Mouse (Mus musculus): ENCODE data around the gene Ypel1. TPM values are rescaled to one million over a fixed set of nuclear protein-coding genes. Genes with fewer than 3 reads are reported as not detected.

Gene Ypel1
- polyA plus RNA-seq, 1 experiment = 2.2 TPM

- TF ChIP-seq POLR2A (IDR thresholded peaks at IDR 0.05; ENCODE audit: low read depth, low read length) (no peak), CTCF (IDR thresholded peaks at IDR 0.05; ENCODE audit: borderline replicate concordance, insufficient read depth, low read length) (no peak)
- H3K4me1 ChIP-seq (ENCODE audit: control insufficient read depth, insufficient read depth, low read length) = no peaks in the 10 kb centered on the region
- H3K4me3 ChIP-seq (ENCODE audit: insufficient read depth, low read length) = no peak overlapping the region
- no peak overlapping the region for H3K27ac ChIP-seq (ENCODE audit: insufficient read depth, low read length)
Observed at GRCm38 (mm10) chr16:17052087-17052486, 17.4 kb upstream of the Ypel1 start.

- TF ChIP-seq POLR2A (IDR thresholded peaks at IDR 0.05; ENCODE audit: low read depth, low read length) (no peak), CTCF (IDR thresholded peaks at IDR 0.05; ENCODE audit: borderline replicate concordance, insufficient read depth, low read length) (no peak)
- no peaks in the 10 kb centered on the region for H3K4me1 ChIP-seq (ENCODE audit: control insufficient read depth, insufficient read depth, low read length)
- H3K4me3 ChIP-seq (ENCODE audit: insufficient read depth, low read length) = no peak overlapping the region
- H3K27ac ChIP-seq (ENCODE audit: insufficient read depth, low read length) = no peak overlapping the region
Observed at GRCm38 (mm10) chr16:17053903-17054302, 15.6 kb upstream of the Ypel1 start.

GRCm38 (mm10) chr16:17055584-17055983, 13.9 kb upstream of the Ypel1 start:
- TF ChIP-seq CTCF (IDR thresholded peaks at IDR 0.05; ENCODE audit: borderline replicate concordance, insufficient read depth, low read length) = no peak
- Histone ChIP-seq H3K4me1 (ENCODE audit: control insufficient read depth, insufficient read depth, low read length) (no peaks in the 10 kb centered on the region), H3K4me3 (ENCODE audit: insufficient read depth, low read length) (no peak overlapping the region), H3K27ac (ENCODE audit: insufficient read depth, low read length) (no peak overlapping the region)

- no peak for TF ChIP-seq POLR2A (IDR thresholded peaks at IDR 0.05; ENCODE audit: low read depth, low read length)
- H3K4me1 ChIP-seq (ENCODE audit: control insufficient read depth, insufficient read depth, low read length) = no peaks in the 10 kb centered on the region
Observed at GRCm38 (mm10) chr16:17062338-17062737, 7.2 kb upstream of the Ypel1 start.

GRCm38 (mm10) chr16:17067552-17067951, 1.9 kb upstream of the Ypel1 start:
- Histone ChIP-seq H3K27ac (ENCODE audit: insufficient read depth, low read length) (no peak overlapping the region), H3K4me1 (ENCODE audit: control insufficient read depth, insufficient read depth, low read length) (no peaks in the 10 kb centered on the region), H3K4me3 (ENCODE audit: insufficient read depth, low read length) (no peak overlapping the region)
- TF ChIP-seq CTCF (IDR thresholded peaks at IDR 0.05; ENCODE audit: borderline replicate concordance, insufficient read depth, low read length) (no peak), POLR2A (IDR thresholded peaks at IDR 0.05; ENCODE audit: low read depth, low read length) (no peak)

More at GRCm38 (mm10) chr16:17062338-17062737, 7.2 kb upstream of the Ypel1 start:
- Histone ChIP-seq H3K27ac (ENCODE audit: insufficient read depth, low read length) (no peak overlapping the region), H3K4me3 (ENCODE audit: insufficient read depth, low read length) (no peak overlapping the region)

GRCm38 (mm10) chr16:17070716-17071115, 1.2 kb downstream of the Ypel1 start:
- Histone ChIP-seq H3K4me1 (ENCODE audit: control insufficient read depth, insufficient read depth, low read length) (no peaks in the 10 kb centered on the region), H3K27ac (ENCODE audit: insufficient read depth, low read length) (no peak overlapping the region), H3K4me3 (ENCODE audit: insufficient read depth, low read length) (no peak overlapping the region)
- no peak for TF ChIP-seq CTCF (IDR thresholded peaks at IDR 0.05; ENCODE audit: borderline replicate concordance, insufficient read depth, low read length)
- no peak for TF ChIP-seq POLR2A (IDR thresholded peaks at IDR 0.05; ENCODE audit: low read depth, low read length)

- no peak overlapping the region for H3K4me3 ChIP-seq (ENCODE audit: insufficient read depth, low read length)
- no peaks in the 10 kb centered on the region for H3K4me1 ChIP-seq (ENCODE audit: control insufficient read depth, insufficient read depth, low read length)
- H3K27ac ChIP-seq (ENCODE audit: insufficient read depth, low read length) = no peak overlapping the region
- no peak for TF ChIP-seq POLR2A (IDR thresholded peaks at IDR 0.05; ENCODE audit: low read depth, low read length)
- TF ChIP-seq CTCF (IDR thresholded peaks at IDR 0.05; ENCODE audit: borderline replicate concordance, insufficient read depth, low read length) = no peak
Observed at GRCm38 (mm10) chr16:17073000-17073399, 3.5 kb downstream of the Ypel1 start.

- no peak for TF ChIP-seq CTCF (IDR thresholded peaks at IDR 0.05; ENCODE audit: borderline replicate concordance, insufficient read depth, low read length)
- no peak for TF ChIP-seq POLR2A (IDR thresholded peaks at IDR 0.05; ENCODE audit: low read depth, low read length)
- Histone ChIP-seq H3K27ac (ENCODE audit: insufficient read depth, low read length) (no peak overlapping the region), H3K4me1 (ENCODE audit: control insufficient read depth, insufficient read depth, low read length) (no peaks in the 10 kb centered on the region), H3K4me3 (ENCODE audit: insufficient read depth, low read length) (no peak overlapping the region)
Observed at GRCm38 (mm10) chr16:17076301-17076700, 6.8 kb downstream of the Ypel1 start.

GRCm38 (mm10) chr16:17076869-17077268, 7.4 kb downstream of the Ypel1 start:
- Histone ChIP-seq H3K27ac (ENCODE audit: insufficient read depth, low read length) (no peak overlapping the region), H3K4me1 (ENCODE audit: control insufficient read depth, insufficient read depth, low read length) (no peaks in the 10 kb centered on the region), H3K4me3 (ENCODE audit: insufficient read depth, low read length) (no peak overlapping the region)
- no peak for TF ChIP-seq CTCF (IDR thresholded peaks at IDR 0.05; ENCODE audit: borderline replicate concordance, insufficient read depth, low read length)
- no peak for TF ChIP-seq POLR2A (IDR thresholded peaks at IDR 0.05; ENCODE audit: low read depth, low read length)

GRCm38 (mm10) chr16:17078101-17078500, 8.6 kb downstream of the Ypel1 start:
- Histone ChIP-seq H3K27ac (ENCODE audit: insufficient read depth, low read length) (no peak overlapping the region), H3K4me3 (ENCODE audit: insufficient read depth, low read length) (no peak overlapping the region), H3K4me1 (ENCODE audit: control insufficient read depth, insufficient read depth, low read length) (no peaks in the 10 kb centered on the region)
- TF ChIP-seq POLR2A (IDR thresholded peaks at IDR 0.05; ENCODE audit: low read depth, low read length) (no peak), CTCF (IDR thresholded peaks at IDR 0.05; ENCODE audit: borderline replicate concordance, insufficient read depth, low read length) (no peak)

All from embryonic fibroblast, embryonic 13.5 days (primary cell).